Mouse (Mus musculus) ES-Bruce4 (cell line): ENCODE data around the gene Prune1.

ENCODE experiments used
- CTCF ChIP-seq: IDR thresholded peaks from one replicate; pipeline ENCODE4 v1.8.1; 2011; ENCODE audit warnings: low read depth, low read length
- POLR2A ChIP-seq: IDR thresholded peaks from one replicate; pipeline ENCODE4 v1.8.1; 2011; ENCODE audit warnings: low read length; ENCODE audit not compliant: insufficient read depth

- TF ChIP-seq CTCF = no peak
- no peak for TF ChIP-seq POLR2A
Measured at GRCm38 (mm10) chr3:95314486-95315093, 32.7 kb upstream of the Prune1 start, which contains the start of gene Cers2.
